Mouse (Mus musculus) lung, embryonic 15.5 days (tissue): ENCODE data around the gene Susd3. TPM values are rescaled to one million over a fixed set of nuclear protein-coding genes. Genes with fewer than 3 reads are reported as not detected.

Source experiments
- ATAC-seq: fragments of 200-750 bp; cut with Nextera tagmentation; 2 replicates; pipeline ENCODE4 v1.8.0; 2017; ENCODE audit warnings: moderate number of reproducible peaks, borderline replicate concordance; ENCODE audit not compliant: low FRiP score, low TSS enrichment; ENCODE audit errors: extremely low read depth
- H3K27ac ChIP-seq: fragments of 300-500 bp; sonication (generic); 2 replicates; pipeline ENCODE4 v1.5.1; 2015; ENCODE audit warnings: moderate library complexity, mild to moderate bottlenecking, inconsistent platforms
- H3K27me3 ChIP-seq: fragments of 300-500 bp; sonication (generic); 2 replicates; pipeline ENCODE4 v1.6.1; 2015; ENCODE audit warnings: inconsistent platforms
- H3K36me3 ChIP-seq: fragments of 300-500 bp; sonication (generic); 2 replicates; pipeline ENCODE4 v1.6.1; 2015; ENCODE audit warnings: inconsistent platforms
- H3K4me1 ChIP-seq: fragments of 300-500 bp; sonication (generic); 2 replicates; pipeline ENCODE4 v1.6.1; 2015; ENCODE audit warnings: inconsistent platforms
- H3K4me2 ChIP-seq: fragments of 300-500 bp; sonication (generic); 2 replicates; pipeline ENCODE4 v1.6.1; 2015; ENCODE audit warnings: inconsistent platforms, mild to moderate bottlenecking, moderate library complexity
- H3K4me3 ChIP-seq: fragments of 300-500 bp; sonication (generic); 2 replicates; pipeline ENCODE4 v1.5.1; 2015; ENCODE audit warnings: mild to moderate bottlenecking, inconsistent platforms
- H3K9ac ChIP-seq: fragments of 300-500 bp; sonication (generic); 2 replicates; pipeline ENCODE4 v1.6.1; 2015; ENCODE audit warnings: inconsistent platforms
- H3K9me3 ChIP-seq: fragments of 300-500 bp; sonication (generic); 2 replicates; pipeline ENCODE4 v1.6.1; 2016; ENCODE audit warnings: inconsistent platforms
- WGBS: fragments of 180-500 bp; shearing (Covaris S2); methylation state at CpG from one replicate; pipeline ENCODE4 v1.1.7; 2015; 5-methylcytosine and 5-hydroxymethylcytosine counted together
- polyA plus RNA-seq: library from polyadenylated mRNA; unstranded; fragments of >200 nt; fragmentation: Nextera tagmentation; extraction: Ambion mirVana; gene quantifications from 2 replicates; pipeline ENCODE4 v1.2.1, GENCODE M21; 2015

Susd3 gene
- polyA plus RNA-seq, 1 experiment from 2014 or later = 2.2 TPM

DNA sequence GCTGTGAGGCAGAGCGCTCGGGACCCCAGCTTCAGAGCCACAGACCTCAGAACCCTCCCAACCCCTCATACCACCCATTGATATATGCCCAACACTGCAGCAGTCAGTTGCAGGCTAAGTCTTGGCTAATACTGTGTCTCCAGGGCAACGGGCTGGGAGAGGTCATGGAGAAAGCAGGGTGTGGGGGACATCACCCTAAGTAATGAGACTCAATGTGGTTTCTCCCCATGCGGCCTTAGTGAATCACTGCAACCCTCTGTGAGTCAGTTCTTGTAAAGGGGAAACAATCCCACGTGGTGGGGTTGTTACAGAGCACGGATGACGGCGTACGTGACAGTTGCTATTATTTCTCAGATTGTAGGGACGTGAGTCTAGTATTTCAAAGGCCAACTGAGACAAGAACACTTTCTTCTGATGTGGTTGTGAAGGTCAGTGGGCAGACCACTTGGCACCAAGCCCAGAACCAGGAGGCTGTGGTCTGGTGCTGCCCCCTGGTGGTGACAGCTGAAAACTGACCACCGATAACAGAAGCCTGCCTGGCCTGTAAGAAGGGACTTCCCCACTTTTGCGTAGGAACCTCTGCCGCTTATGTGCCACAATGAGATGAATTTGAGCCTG is 43.0 kb downstream of the Susd3 start:
- H3K9me3 ChIP-seq = no peaks in the 10 kb centered on the region
- H3K27ac ChIP-seq = no peak overlapping the region
- H3K4me2 ChIP-seq = no peak overlapping the region
- H3K27me3 ChIP-seq = no peaks in the 10 kb centered on the region
- H3K9ac ChIP-seq = no peak overlapping the region
- H3K4me3 ChIP-seq = no peak overlapping the region
- H3K36me3 ChIP-seq = no peaks in the 10 kb centered on the region
- peaks cover 10% of the 10 kb centered on the region for H3K4me1 ChIP-seq
- peak; percentile 37; the same call in 1 of the 2 replicates for ATAC-seq
- 32% methylated on average over 13 of the region's 13 CpGs for WGBS

DNA sequence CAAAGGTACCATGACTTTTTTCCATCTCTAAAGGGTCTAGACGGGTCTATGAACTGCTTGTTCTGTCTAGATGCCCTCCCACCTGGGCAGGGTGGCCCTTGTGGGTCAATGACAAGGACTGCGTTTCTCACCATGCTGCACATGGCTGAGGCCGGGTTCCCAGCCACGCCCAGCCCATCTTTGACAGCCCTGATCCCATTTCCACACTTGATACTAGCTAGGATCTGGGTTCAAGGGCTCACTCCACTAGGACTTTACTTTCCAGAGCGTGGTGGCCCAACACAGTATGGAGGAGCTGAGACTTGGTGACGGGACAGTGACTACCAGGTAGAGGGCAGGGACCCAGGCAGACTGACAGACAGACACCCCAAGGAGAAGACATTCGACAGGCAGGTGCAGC is 46.0 kb downstream of the Susd3 start:
- 88% methylated on average over 7 of the region's 7 CpGs for WGBS
- Histone ChIP-seq H3K4me1 (peaks cover 10% of the 10 kb centered on the region), H3K9ac (no peak overlapping the region), H3K9me3 (no peaks in the 10 kb centered on the region), H3K4me2 (no peak overlapping the region), H3K36me3 (no peaks in the 10 kb centered on the region), H3K27me3 (no peaks in the 10 kb centered on the region), H3K4me3 (no peak overlapping the region), H3K27ac (no peak overlapping the region)
- ATAC-seq = no peak

DNA sequence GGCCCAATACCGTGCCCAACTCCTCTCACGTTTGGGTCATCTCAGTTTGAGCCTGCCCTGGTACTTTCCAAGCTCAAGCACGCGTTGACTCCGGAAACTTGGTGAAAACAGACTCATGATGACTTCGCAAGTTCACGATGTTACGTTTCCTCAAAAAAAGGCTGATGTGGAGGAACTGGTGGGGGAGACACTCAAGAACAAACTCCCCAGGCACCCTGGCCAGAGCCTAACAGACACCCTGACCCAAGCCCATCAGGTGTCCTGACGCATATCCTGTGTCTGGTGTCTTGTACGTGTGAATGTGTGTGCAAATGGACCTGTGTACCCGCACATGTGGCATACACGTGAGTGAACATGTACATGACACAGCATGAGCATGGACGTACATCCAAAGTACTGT is 47.8 kb downstream of the Susd3 start:
- ATAC-seq = no peak

DNA sequence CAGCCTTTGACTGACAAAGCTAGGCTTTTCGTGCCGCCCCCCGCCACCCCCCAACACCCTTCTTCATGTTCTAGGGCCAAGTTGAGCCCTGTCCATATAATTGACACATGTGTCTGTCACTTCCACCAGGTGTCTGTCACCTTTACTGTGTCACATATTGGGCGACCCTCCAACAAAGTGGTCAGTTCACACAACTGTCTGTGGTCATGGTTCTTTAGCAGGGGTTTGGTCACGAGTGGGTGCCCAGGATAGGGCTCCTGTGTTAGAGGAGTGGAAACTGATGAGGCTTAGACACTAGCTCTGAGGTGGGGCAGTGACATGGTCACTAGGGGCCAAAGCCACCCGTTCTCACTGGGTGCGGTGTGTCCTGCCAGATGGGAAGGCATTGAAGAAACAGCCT is 48.6 kb downstream of the Susd3 start:
- Histone ChIP-seq H3K9me3 (no peaks in the 10 kb centered on the region), H3K9ac (no peak overlapping the region), H3K27ac (no peak overlapping the region), H3K4me2 (no peak overlapping the region), H3K36me3 (no peaks in the 10 kb centered on the region), H3K4me3 (no peak overlapping the region), H3K27me3 (no peaks in the 10 kb centered on the region), H3K4me1 (no peaks in the 10 kb centered on the region)
- ATAC-seq = no peak
- WGBS = 89% methylated on average over 7 of the region's 7 CpGs

More for the DNA sequence above, 47.8 kb downstream of the Susd3 start:
- Histone ChIP-seq H3K4me2 (no peak overlapping the region), H3K9ac (no peak overlapping the region), H3K4me1 (peaks cover 5% of the 10 kb centered on the region), H3K4me3 (no peak overlapping the region), H3K36me3 (no peaks in the 10 kb centered on the region), H3K9me3 (no peaks in the 10 kb centered on the region), H3K27ac (no peak overlapping the region), H3K27me3 (no peaks in the 10 kb centered on the region)
- WGBS = 79% methylated on average over 13 of the region's 13 CpGs

DNA sequence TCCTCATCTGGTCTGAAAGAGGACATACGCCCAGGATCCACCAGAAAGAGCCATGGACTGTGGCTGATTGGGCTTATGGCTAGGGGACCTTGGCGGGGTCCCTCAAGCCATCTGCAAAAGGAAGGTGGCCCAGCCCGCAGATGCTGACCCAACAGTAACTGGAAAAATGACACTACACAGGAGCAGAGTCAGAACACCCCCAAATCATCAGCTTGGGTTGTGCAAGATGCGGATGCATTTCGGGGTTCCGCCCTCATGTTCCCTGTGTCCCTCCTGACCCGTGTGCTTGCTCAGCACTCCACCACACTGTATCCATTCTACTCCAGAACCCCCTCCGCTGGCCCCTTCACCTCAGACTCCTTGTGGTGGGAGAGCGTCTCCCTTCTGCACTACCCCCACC is 49.8 kb downstream of the Susd3 start:
- H3K36me3 ChIP-seq = no peaks in the 10 kb centered on the region
- H3K9ac ChIP-seq = no peak overlapping the region
- no peaks in the 10 kb centered on the region for H3K4me1 ChIP-seq
- no peak for ATAC-seq
- no peak overlapping the region for H3K27ac ChIP-seq
- no peak overlapping the region for H3K4me2 ChIP-seq
- no peaks in the 10 kb centered on the region for H3K9me3 ChIP-seq
- WGBS = 86% methylated on average over 9 of the region's 9 CpGs
- no peaks in the 10 kb centered on the region for H3K27me3 ChIP-seq
- H3K4me3 ChIP-seq = no peak overlapping the region

DNA sequence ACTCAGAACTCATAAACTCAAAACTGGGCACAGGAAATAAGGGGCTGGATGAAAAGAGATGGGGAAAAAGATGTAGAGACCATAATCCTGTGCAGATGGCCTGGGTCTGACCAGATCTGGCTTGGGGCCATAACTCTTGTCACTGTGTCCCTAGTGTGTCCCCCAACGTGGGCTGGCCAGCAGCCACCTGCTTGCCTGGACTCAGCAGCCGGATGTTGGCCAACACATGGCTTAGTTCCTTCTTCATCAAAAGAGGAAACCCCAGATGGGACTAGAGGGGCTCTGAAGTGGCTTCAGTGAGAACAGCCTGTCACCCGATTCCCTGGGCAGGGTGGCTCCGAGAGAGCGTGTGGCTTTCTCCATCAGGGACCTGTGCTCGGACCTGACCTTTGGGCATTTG is 51.7 kb downstream of the Susd3 start:
- Histone ChIP-seq H3K4me3 (no peak overlapping the region), H3K27me3 (no peaks in the 10 kb centered on the region), H3K9me3 (no peaks in the 10 kb centered on the region), H3K4me2 (no peak overlapping the region), H3K36me3 (no peaks in the 10 kb centered on the region), H3K27ac (no peak overlapping the region), H3K9ac (no peak overlapping the region), H3K4me1 (no peaks in the 10 kb centered on the region)
- no peak for ATAC-seq
- 68% methylated on average over 6 of the region's 6 CpGs for WGBS

DNA sequence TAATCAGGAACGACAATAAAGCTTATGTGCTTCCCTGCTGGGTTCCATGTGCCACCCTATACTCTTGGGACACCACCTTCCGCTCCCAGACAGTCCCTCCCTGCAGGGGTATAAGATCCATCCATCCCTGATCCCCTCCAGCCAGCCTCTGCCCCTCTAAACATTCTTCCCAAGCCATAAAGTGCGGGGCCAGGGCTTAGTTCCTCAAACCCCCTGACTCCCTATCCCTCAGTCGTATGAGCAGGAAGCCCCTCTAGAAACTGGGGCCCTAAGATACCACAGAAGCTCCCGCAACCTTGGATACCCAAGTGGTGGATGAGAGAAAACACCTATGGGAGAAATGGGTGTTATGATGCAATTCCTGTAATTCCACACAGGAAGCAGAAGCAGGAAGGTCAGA is 52.3 kb downstream of the Susd3 start:
- no peaks in the 10 kb centered on the region for H3K27me3 ChIP-seq
- ATAC-seq = no peak
- H3K4me3 ChIP-seq = no peak overlapping the region
- no peak overlapping the region for H3K4me2 ChIP-seq
- no peaks in the 10 kb centered on the region for H3K9me3 ChIP-seq
- H3K9ac ChIP-seq = no peak overlapping the region
- H3K36me3 ChIP-seq = no peaks in the 10 kb centered on the region
- peaks cover 5% of the 10 kb centered on the region; the same call in 1 of the 2 replicates for H3K4me1 ChIP-seq
- 76% methylated on average over 5 of the region's 5 CpGs for WGBS
- no peak overlapping the region for H3K27ac ChIP-seq

DNA sequence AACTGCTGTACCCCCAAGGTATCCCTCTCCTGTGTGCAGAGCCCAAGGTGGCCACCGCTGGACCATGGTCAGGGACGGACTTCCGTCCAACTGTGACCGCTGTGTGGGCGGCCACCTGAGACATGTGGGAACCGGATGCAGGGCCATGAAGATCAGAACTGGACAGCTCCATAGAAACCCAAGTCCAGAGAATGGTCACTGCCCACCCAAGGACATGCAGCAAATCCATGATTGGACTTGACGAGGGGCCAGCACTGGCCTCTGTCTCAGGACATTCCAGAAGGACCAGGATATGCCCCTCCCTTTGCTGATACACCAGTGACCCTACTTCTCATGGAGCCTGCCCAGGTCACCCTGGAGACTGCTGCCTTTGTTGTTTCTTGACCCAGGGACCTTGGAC is 52.9 kb downstream of the Susd3 start:
- Histone ChIP-seq H3K4me3 (no peak overlapping the region), H3K9ac (no peak overlapping the region), H3K9me3 (no peaks in the 10 kb centered on the region), H3K27ac (no peak overlapping the region), H3K4me2 (no peak overlapping the region), H3K4me1 (peaks cover 8% of the 10 kb centered on the region; the same call in 1 of the 2 replicates), H3K36me3 (no peaks in the 10 kb centered on the region), H3K27me3 (no peaks in the 10 kb centered on the region)
- no peak for ATAC-seq
- WGBS = 89% methylated on average over 7 of the region's 7 CpGs

DNA sequence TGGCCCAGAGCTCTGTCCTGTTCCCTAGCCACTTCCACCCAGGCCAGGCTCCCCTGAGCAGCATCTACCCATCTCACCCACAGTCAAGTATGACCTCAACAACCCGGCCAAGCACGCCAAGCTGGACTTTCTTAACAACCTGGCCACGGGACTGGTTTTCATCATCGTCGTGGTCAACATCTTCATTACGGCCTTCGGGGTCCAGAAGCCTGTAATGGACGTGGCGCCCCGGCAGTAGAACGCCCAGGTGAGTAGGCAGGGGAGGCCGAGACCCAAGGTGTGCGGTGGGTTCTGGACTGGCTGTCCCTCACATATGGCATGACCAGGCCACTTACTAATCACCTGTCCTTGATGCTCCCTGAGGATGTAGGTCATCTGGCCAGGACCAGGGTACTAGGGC is 53.7 kb downstream of the Susd3 start:
- Histone ChIP-seq H3K27ac (no peak overlapping the region), H3K36me3 (no peaks in the 10 kb centered on the region), H3K4me2 (no peak overlapping the region), H3K9me3 (no peaks in the 10 kb centered on the region), H3K27me3 (no peaks in the 10 kb centered on the region), H3K4me1 (peaks cover 12% of the 10 kb centered on the region; the same call in 1 of the 2 replicates), H3K4me3 (no peak overlapping the region), H3K9ac (no peak overlapping the region)
- 93% methylated on average over 13 of the region's 13 CpGs for WGBS
- ATAC-seq = no peak

DNA sequence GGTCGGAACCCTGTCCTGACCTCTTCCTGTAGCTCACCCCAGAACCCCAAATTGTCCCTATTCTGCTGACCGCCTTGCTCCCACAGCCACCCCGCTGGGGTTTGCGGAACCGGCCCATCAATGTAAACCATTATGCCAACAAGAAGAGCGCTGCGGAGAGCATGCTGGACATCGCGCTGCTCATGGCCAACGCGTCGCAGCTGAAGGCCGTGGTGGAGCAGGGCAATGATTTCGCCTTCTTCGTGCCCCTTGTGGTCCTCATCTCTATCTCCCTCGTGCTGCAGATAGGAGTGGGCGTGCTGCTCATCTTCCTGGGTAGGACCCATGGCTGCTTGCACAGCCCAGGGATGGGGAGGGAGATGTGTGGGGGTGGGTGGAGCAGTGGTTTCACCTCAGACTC is 54.9 kb downstream of the Susd3 start:
- WGBS = 89% methylated on average over 17 of the region's 17 CpGs
- Histone ChIP-seq H3K27ac (no peak overlapping the region), H3K9ac (no peak overlapping the region), H3K36me3 (no peaks in the 10 kb centered on the region), H3K27me3 (no peaks in the 10 kb centered on the region), H3K4me2 (no peak overlapping the region), H3K4me1 (peaks cover 16% of the 10 kb centered on the region), H3K9me3 (no peaks in the 10 kb centered on the region), H3K4me3 (no peak overlapping the region)
- no peak for ATAC-seq

DNA sequence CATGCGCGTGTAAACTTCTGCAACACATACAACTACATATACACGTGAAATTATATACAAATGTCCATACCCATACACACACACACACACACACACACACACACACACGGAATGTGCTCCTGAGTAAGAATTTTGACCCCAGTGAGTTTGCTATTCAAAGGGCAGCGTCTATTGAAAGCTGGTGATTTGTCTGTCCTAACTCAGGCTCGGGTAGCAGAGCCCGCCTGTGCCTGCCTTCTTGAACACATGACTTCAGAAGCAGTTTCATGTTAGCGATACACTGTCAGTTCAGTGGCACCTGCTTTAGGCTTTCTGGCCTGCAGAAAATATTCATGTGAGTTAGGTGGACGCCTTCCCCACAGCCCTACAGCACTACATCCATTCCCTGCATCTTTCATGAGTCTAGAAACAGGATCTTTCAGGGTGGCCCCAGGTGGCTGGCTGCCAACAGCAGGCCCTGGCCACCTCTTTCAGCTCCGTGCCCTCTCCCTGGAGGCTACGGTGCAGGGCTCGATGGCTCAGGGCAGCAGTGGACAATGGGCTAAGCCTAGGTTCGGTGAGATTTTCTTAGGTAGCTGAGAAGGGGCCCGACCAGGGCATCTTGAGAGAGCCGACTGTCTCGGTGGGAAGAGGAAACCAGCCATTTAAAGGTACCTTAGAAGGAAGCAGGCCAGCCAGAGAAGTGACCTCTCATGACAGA is 56.2 kb downstream of the Susd3 start:
- Histone ChIP-seq H3K27ac (no peak overlapping the region), H3K4me3 (no peak overlapping the region), H3K4me1 (peaks cover 26% of the 10 kb centered on the region), H3K27me3 (no peaks in the 10 kb centered on the region), H3K9me3 (no peaks in the 10 kb centered on the region), H3K36me3 (no peaks in the 10 kb centered on the region), H3K9ac (no peak overlapping the region), H3K4me2 (no peak overlapping the region)
- ATAC-seq = no peak
- WGBS = 65% methylated on average over 16 of the region's 16 CpGs

DNA sequence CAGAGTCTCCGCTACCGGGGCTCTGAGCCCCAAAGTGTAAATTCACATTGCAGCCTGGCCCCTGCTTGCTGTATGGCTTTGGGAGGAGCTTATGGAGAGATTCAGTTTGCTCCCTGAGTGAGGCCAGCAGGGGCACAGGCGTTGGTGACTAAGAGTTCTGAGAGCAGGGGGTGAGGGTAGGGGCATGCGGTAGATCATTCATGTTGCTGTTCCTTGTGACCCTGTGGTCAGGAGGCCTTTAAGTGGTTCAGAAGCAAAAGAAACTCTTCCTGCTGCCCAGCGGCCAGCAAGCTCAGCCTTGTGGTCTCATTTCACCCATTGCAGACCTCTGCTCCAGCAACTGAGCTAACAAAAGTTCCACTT is 56.9 kb downstream of the Susd3 start:
- H3K27me3 ChIP-seq = no peaks in the 10 kb centered on the region
- no peaks in the 10 kb centered on the region for H3K9me3 ChIP-seq
- peaks cover 31% of the 10 kb centered on the region for H3K4me1 ChIP-seq
- WGBS = 54% methylated on average over 5 of the region's 5 CpGs
- ATAC-seq = no peak
- H3K4me2 ChIP-seq = no peak overlapping the region
- no peaks in the 10 kb centered on the region for H3K36me3 ChIP-seq
- H3K4me3 ChIP-seq = no peak overlapping the region
- no peak overlapping the region for H3K9ac ChIP-seq
- no peak overlapping the region for H3K27ac ChIP-seq
